Mouse (Mus musculus) layer of hippocampus, postnatal 25 days (tissue): ENCODE results near the gene Myh3. TPM values are rescaled to one million over a fixed set of nuclear protein-coding genes. Genes with fewer than 3 reads are reported as not detected.
"Not testable (repeated sequence)": the region's sequence is repeated elsewhere in the genome, so short reads cannot be mapped to it uniquely, and the experiment has no call there.

Source experiments
- DNase-seq, 2 experiments: peaks; one replicate each; pipeline ENCODE4 v3.0.0; 2022; ENCODE audit warnings: mixed read lengths in 2 of 2, low spot score in 1 of 2; ENCODE audit errors: extremely low spot score in 1 of 2
- total RNA-seq, 2 experiments: library from RNA; stranded (reverse); gene quantifications; 2 replicates each; pipeline ENCODE4 v1.2.3; 2021

The Myh3 gene
- total RNA-seq, 2 experiments from 2014 or later: 0.59 to 0.66 TPM

GRCm38 (mm10) chr11:67075036-67075435 is 3.1 kb upstream of the Myh3 start:
- DNase-seq: no peak

- DNase-seq: no peak
Measured at GRCm38 (mm10) chr11:67076781-67077180, 1.3 kb upstream of the Myh3 start.

GRCm38 (mm10) chr11:67077435-67077834 is 665 bp upstream of the Myh3 start:
- no peak for DNase-seq

GRCm38 (mm10) chr11:67078888-67079287 is 788 bp downstream of the Myh3 start:
- DNase-seq: no peak

- no peak for DNase-seq
Measured at GRCm38 (mm10) chr11:67079740-67080139, 1.6 kb downstream of the Myh3 start.

GRCm38 (mm10) chr11:67080168-67080567 is 2.1 kb downstream of the Myh3 start:
- peak in 1 of 2 experiments; percentile 70 for DNase-seq

GRCm38 (mm10) chr11:67081125-67081649 is 3.1 kb downstream of the Myh3 start:
- DNase-seq: no peak

- DNase-seq: no peak
Measured at GRCm38 (mm10) chr11:67082188-67082587, 4.1 kb downstream of the Myh3 start.

GRCm38 (mm10) chr11:67082793-67083192 is 4.7 kb downstream of the Myh3 start:
- DNase-seq: no peak

- no peak for DNase-seq
Measured at GRCm38 (mm10) chr11:67083239-67083638, 5.1 kb downstream of the Myh3 start.

- DNase-seq: no peak
Measured at GRCm38 (mm10) chr11:67083712-67084340, 5.7 kb downstream of the Myh3 start.

GRCm38 (mm10) chr11:67085489-67085888 is 7.4 kb downstream of the Myh3 start:
- peak in 1 of 2 experiments; percentile 81 for DNase-seq

- DNase-seq: no peak
Measured at GRCm38 (mm10) chr11:67086467-67087164, 8.5 kb downstream of the Myh3 start.

GRCm38 (mm10) chr11:67087225-67087624 is 9.1 kb downstream of the Myh3 start:
- DNase-seq: no peak

GRCm38 (mm10) chr11:67092354-67092753 is 14.3 kb downstream of the Myh3 start:
- DNase-seq: not testable (repeated sequence)

GRCm38 (mm10) chr11:67093201-67093600 is 15.1 kb downstream of the Myh3 start:
- DNase-seq: no peak

- DNase-seq: no peak
Measured at GRCm38 (mm10) chr11:67093652-67094051, 15.6 kb downstream of the Myh3 start.

GRCm38 (mm10) chr11:67094470-67094869 is 16.4 kb downstream of the Myh3 start:
- no peak for DNase-seq

GRCm38 (mm10) chr11:67097709-67098108 is 19.6 kb downstream of the Myh3 start:
- DNase-seq: no peak

- DNase-seq: no peak
Measured at GRCm38 (mm10) chr11:67098427-67098826, 20.3 kb downstream of the Myh3 start.

- DNase-seq: no peak
Measured at GRCm38 (mm10) chr11:67099241-67099640, 21.1 kb downstream of the Myh3 start.

GRCm38 (mm10) chr11:67100169-67100568 is 22.1 kb downstream of the Myh3 start:
- DNase-seq: peak in 1 of 2 experiments; percentile 37
